Mouse (Mus musculus): ENCODE results near the gene Psmb11. TPM values are rescaled to one million over a fixed set of nuclear protein-coding genes. Genes with fewer than 3 reads are reported as not detected.

Gene Psmb11
- polyA plus RNA-seq, 1 experiment from 2014 or later, result not detected

DNA sequence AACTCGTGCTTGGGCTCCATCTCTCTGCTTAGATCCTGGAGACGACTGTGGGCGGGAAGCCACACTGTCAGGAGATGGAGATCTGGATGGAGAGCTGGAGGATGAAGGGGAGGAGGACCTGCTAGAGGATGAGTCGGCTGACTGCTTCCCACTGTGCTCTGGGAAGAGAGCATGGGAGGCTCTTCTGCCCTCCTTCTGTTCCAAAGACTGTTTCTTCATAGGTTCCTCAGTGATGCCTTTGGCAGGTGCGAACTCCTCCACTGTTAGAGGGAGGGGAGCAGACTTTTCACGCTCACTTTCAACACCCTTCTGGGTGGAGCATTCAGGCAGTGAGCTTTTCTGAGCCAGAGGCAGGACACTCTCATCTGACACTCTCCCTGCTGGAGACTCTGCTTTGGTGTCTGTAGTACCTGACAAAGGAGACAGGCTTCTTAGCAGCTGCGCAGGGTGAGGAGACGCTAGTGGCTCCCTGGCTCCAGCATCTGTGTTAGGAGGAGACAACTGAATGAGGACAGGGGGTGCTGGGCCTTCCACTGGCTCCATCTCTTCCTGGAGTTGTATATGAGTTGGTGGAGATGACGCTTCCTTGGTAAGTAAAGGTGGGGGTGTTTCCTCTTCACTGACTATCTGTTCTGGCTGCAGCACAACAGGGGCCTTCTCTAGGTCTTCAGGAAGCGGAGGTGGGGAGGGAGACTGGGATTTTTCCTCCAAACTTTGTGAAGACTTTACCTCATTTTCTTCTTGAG lies 43.4 kb downstream of the Psmb11 start:
- Histone ChIP-seq H3K4me2 (no peak overlapping the region), H3K4me1 (no peaks in the 10 kb centered on the region), H3K27me3 (no peaks in the 10 kb centered on the region), H3K9me3 (no peaks in the 10 kb centered on the region), H3K9ac (no peak overlapping the region), H3K4me3 (no peak overlapping the region), H3K27ac (no peak overlapping the region), H3K36me3 (peaks cover 94% of the 10 kb centered on the region)
- no peak for ATAC-seq (ENCODE audit: insufficient number of reproducible peaks, insufficient read depth, low FRiP score, low TSS enrichment, low read depth)
- 95% methylated on average over 10 of the region's 10 CpGs for WGBS

DNA sequence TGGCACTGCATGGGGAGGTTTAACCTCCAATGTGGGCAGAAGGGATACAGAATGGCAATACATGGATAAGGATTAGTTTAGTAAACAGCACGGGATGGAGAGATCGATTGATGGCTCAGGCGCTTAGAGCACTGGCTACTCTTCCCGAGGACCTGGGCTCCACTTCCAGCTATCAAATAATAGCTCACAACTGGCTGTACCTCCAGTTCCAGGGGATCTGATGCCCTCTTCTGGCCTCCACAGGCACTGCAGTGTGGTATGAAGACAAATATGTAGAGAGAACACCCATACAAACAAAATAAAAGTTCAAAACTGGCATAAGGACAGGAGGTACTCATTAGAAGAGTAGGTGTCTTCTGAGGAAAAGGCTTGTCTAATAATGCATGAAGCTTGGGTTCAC lies 48.1 kb downstream of the Psmb11 start:
- Histone ChIP-seq H3K4me2 (no peak overlapping the region), H3K27ac (no peak overlapping the region), H3K36me3 (peaks cover 84% of the 10 kb centered on the region), H3K9ac (no peak overlapping the region), H3K9me3 (no peaks in the 10 kb centered on the region), H3K4me1 (no peaks in the 10 kb centered on the region), H3K27me3 (no peaks in the 10 kb centered on the region), H3K4me3 (no peak overlapping the region)
- WGBS, result 77% methylated on average over 4 of the region's 4 CpGs
- ATAC-seq (ENCODE audit: insufficient number of reproducible peaks, insufficient read depth, low FRiP score, low TSS enrichment, low read depth), result no peak

DNA sequence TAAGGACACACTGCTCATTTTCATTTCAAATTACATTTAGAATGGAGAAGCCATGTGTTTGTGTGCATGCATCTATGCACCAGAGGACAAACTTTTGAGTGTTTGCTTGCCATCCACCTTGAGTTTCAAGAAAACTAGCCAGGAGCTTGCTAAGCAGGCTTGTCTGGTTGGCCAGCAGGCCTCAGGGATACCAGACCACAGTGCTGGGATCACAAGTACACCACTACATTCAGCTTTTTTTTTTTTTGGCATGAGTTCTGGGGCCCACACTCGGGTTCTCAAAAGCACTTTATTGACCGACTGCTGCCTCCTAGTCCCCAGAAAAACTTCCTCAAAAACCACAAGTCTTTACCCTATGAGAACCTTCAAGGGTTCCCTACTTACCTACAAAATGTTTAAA lies 53.1 kb downstream of the Psmb11 start:
- H3K9me3 ChIP-seq, result no peaks in the 10 kb centered on the region
- no peak overlapping the region for H3K4me3 ChIP-seq
- H3K4me1 ChIP-seq, result no peaks in the 10 kb centered on the region
- H3K27ac ChIP-seq, result no peak overlapping the region
- H3K27me3 ChIP-seq, result no peaks in the 10 kb centered on the region
- peaks cover 83% of the 10 kb centered on the region for H3K36me3 ChIP-seq
- H3K9ac ChIP-seq, result no peak overlapping the region
- 84% methylated on average over 2 of the region's 2 CpGs for WGBS
- H3K4me2 ChIP-seq, result no peak overlapping the region
- no peak for ATAC-seq (ENCODE audit: insufficient number of reproducible peaks, insufficient read depth, low FRiP score, low TSS enrichment, low read depth)

DNA sequence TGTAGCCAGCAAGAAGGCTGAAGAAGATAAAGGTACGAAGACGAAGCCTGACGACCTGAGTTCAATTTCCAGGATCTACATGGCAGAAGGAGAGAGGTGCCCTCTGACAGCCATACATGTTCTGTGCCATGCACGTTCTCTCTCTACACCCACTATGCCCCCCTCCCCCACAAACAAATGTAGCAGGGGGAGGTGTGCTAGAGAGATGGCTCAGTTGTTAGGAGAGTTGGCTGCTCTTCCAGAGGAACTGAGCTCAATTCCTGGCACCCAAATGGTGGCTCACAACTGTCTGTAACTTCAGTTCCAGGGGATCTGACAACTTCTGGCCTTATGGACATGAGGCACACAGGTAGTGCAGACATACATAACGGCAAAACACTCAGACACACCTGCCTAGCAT lies 55.1 kb downstream of the Psmb11 start:
- H3K36me3 ChIP-seq, result peaks cover 80% of the 10 kb centered on the region
- ATAC-seq (ENCODE audit: insufficient number of reproducible peaks, insufficient read depth, low FRiP score, low TSS enrichment, low read depth), result no peak
- 92% methylated on average over 5 of the region's 5 CpGs for WGBS
- no peak overlapping the region for H3K4me2 ChIP-seq
- no peak overlapping the region for H3K27ac ChIP-seq
- H3K4me3 ChIP-seq, result no peak overlapping the region
- no peaks in the 10 kb centered on the region for H3K9me3 ChIP-seq
- no peak overlapping the region for H3K9ac ChIP-seq
- no peaks in the 10 kb centered on the region for H3K27me3 ChIP-seq
- no peaks in the 10 kb centered on the region for H3K4me1 ChIP-seq

DNA sequence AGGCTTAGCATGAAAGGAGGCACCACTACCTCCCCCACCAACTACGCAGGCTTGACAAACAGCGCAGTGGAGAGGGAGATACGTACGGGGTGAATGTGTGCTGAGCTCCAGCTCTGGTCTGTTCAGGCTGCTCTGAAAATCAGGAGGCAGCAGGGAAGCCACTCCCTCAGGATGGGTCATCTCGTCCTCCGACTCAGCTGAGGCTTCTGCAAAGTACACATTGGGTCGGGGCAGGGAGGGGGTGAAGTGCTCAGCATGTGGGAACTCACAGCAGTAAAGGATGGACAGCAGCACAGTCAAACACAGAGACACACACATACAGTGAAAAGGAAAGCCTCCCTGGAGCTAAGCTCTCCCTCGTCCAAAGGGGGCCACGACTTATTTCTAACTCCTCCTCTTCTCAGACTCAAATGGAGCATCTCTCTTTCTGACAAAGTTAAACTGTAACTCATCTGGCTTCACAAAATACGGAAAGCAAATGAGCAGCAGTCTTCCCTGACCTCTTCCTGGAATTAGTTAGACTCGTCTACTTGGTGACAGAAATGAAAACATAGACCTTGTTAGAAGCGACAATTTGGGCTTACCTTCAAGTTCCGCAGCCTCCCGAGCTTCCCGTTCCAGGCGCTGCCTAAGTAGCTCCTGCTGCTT lies 57.5 kb downstream of the Psmb11 start:
- 88% methylated on average over 16 of the region's 16 CpGs for WGBS
- peaks cover 69% of the 10 kb centered on the region for H3K36me3 ChIP-seq

More for the DNA sequence above, 57.5 kb downstream of the Psmb11 start:
- no peaks in the 10 kb centered on the region for H3K9me3 ChIP-seq
- ATAC-seq (ENCODE audit: insufficient number of reproducible peaks, insufficient read depth, low FRiP score, low TSS enrichment, low read depth), result no peak
- no peaks in the 10 kb centered on the region for H3K27me3 ChIP-seq
- H3K4me1 ChIP-seq, result no peaks in the 10 kb centered on the region
- no peak overlapping the region for H3K9ac ChIP-seq
- H3K27ac ChIP-seq, result no peak overlapping the region
- no peak overlapping the region for H3K4me2 ChIP-seq
- H3K4me3 ChIP-seq, result no peak overlapping the region

MicroRNAs encoded within 50 kb of the gene (microRNA counts, 519-probe panel; counts per million panel counts)
- microRNA mmu-miR-686, result 236 counts per million, percentile 44 among the panel's probes with 10 or more counts

Small RNAs within 50 kb of the gene (microRNA-seq; reads per million reads assigned to microRNA genes)
- not detected for gene Mir686
- gene Mir6948, result not detected

Other genes with a start within 250 kb of the Psmb11 start
- 4.5 and 6.2 TPM in 2 replicates for gene Slc7a7, start 203.7 kb upstream of the Psmb11 start, polyA plus RNA-seq (2015; fragmentation: Nextera tagmentation; extraction: Ambion mirVana)
- gene Mrpl52, start 194.5 kb upstream of the Psmb11 start, polyA plus RNA-seq (2015; fragmentation: Nextera tagmentation; extraction: Ambion mirVana), result 203 and 286 TPM in 2 replicates
- gene Mmp14, start 189.8 kb upstream of the Psmb11 start, polyA plus RNA-seq (2015; fragmentation: Nextera tagmentation; extraction: Ambion mirVana), result 202 and 208 TPM in 2 replicates
- 29.7 and 33.1 TPM in 2 replicates for gene Lrp10, start 157.3 kb upstream of the Psmb11 start, polyA plus RNA-seq (2015; fragmentation: Nextera tagmentation; extraction: Ambion mirVana)
- gene Rem2, start 145.3 kb upstream of the Psmb11 start, polyA plus RNA-seq (2015; fragmentation: Nextera tagmentation; extraction: Ambion mirVana), result 2.1 and 3.6 TPM in 2 replicates
- gene Prmt5, start 103.9 kb upstream of the Psmb11 start, polyA plus RNA-seq (2015; fragmentation: Nextera tagmentation; extraction: Ambion mirVana), result 84.6 and 86.6 TPM in 2 replicates
- 53.1 and 54.5 TPM in 2 replicates for gene Haus4, start 66.8 kb upstream of the Psmb11 start, polyA plus RNA-seq (2015; fragmentation: Nextera tagmentation; extraction: Ambion mirVana)
- 55.6 and 63.3 TPM in 2 replicates for gene Ajuba, start 43.9 kb upstream of the Psmb11 start, polyA plus RNA-seq (2015; fragmentation: Nextera tagmentation; extraction: Ambion mirVana)
- 8.9 and 9.1 TPM in 2 replicates for gene 4931414P19Rik, start 15.4 kb upstream of the Psmb11 start, polyA plus RNA-seq (2015; fragmentation: Nextera tagmentation; extraction: Ambion mirVana)
- 390 and 393 TPM in 2 replicates for gene Psmb5, start 3.4 kb upstream of the Psmb11 start, polyA plus RNA-seq (2015; fragmentation: Nextera tagmentation; extraction: Ambion mirVana)
- gene Gm17606, start 19.5 kb downstream of the Psmb11 start, polyA plus RNA-seq (2015; fragmentation: Nextera tagmentation; extraction: Ambion mirVana), result not detected in 2 replicates
- 6.8 and 7.9 TPM in 2 replicates for gene Cdh24, start 19.9 kb downstream of the Psmb11 start, polyA plus RNA-seq (2015; fragmentation: Nextera tagmentation; extraction: Ambion mirVana)
- 89.2 and 103 TPM in 2 replicates for gene 1700123O20Rik, start 64.8 kb downstream of the Psmb11 start, polyA plus RNA-seq (2015; fragmentation: Nextera tagmentation; extraction: Ambion mirVana)
- 169 and 173 TPM in 2 replicates for gene Acin1, start 65.5 kb downstream of the Psmb11 start, polyA plus RNA-seq (2015; fragmentation: Nextera tagmentation; extraction: Ambion mirVana)
- gene Gm29776, start 77.4 kb downstream of the Psmb11 start, polyA plus RNA-seq (2015; fragmentation: Nextera tagmentation; extraction: Ambion mirVana), result 0.14 and 0.17 TPM in 2 replicates
- gene Cebpe, start 90.7 kb downstream of the Psmb11 start, polyA plus RNA-seq (2015; fragmentation: Nextera tagmentation; extraction: Ambion mirVana), result not detected in 2 replicates
- gene Slc7a8, start 160.5 kb downstream of the Psmb11 start, polyA plus RNA-seq (2015; fragmentation: Nextera tagmentation; extraction: Ambion mirVana), result 2.3 and 2.9 TPM in 2 replicates
- not detected in 2 replicates for gene Rnf212b, start 192.7 kb downstream of the Psmb11 start, polyA plus RNA-seq (2015; fragmentation: Nextera tagmentation; extraction: Ambion mirVana)
- gene Homez, start 249.5 kb downstream of the Psmb11 start, polyA plus RNA-seq (2015; fragmentation: Nextera tagmentation; extraction: Ambion mirVana), result 9.4 and 12.3 TPM in 2 replicates